Mouse (Mus musculus) bone marrow, adult 2 months (tissue): ENCODE data around the gene Usp6nl.

Experiments used
- CTCF ChIP-seq: fragments of 200-500 bp; IDR thresholded peaks from 2 replicates; pipeline ENCODE4 v1.5.1; 2011; ENCODE audit warnings: low read length, control low read depth; ENCODE audit not compliant: control insufficient read depth, insufficient read depth
- POLR2A ChIP-seq: fragments of 200-500 bp; IDR thresholded peaks from 2 replicates; pipeline ENCODE4 v1.6.1; 2011; ENCODE audit warnings: low read depth, mild to moderate bottlenecking, control low read depth, low read length, borderline replicate concordance; ENCODE audit not compliant: control insufficient read depth

- no peak for TF ChIP-seq POLR2A
- TF ChIP-seq CTCF = no peak
Measured at GRCm38 (mm10) chr2:6350164-6350563, 27.7 kb downstream of the Usp6nl start.
